Mouse (Mus musculus) frontal cortex, postnatal 25 days (tissue): Measurements from ENCODE around the gene Gpi1.

Source experiments
- DNase-seq, 2 experiments: peaks; one replicate each; pipeline ENCODE4 v3.0.0; 2022; ENCODE audit warnings: low spot score in 2 of 2

The Gpi1 gene

DNA sequence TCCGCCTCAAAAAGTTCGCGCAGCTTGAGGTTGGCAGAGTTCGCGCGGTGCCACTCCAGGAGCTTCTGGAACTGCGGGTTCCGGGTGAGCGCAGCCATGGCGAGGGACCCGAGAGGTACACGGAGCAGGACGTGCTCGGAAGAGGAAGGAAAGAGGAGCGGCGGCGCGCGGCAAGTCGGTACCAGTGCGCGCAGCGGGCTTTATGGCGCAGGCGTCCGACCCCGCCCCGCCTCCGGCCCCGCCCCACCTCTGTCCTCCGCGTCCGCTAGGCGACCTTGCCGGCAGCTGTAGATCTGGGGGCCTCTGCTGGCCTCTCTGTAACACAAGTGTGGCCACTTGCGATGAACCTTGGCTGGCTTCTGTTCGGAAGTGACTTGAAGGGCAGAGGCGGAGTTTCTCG lies at the start of gene Gpi1:
Gene Gpi1, minus strand, starts transcription at position 221 of the 400 bp plus-strand sequence.
- DNase-seq, result peak; percentile 46 to 64

DNA sequence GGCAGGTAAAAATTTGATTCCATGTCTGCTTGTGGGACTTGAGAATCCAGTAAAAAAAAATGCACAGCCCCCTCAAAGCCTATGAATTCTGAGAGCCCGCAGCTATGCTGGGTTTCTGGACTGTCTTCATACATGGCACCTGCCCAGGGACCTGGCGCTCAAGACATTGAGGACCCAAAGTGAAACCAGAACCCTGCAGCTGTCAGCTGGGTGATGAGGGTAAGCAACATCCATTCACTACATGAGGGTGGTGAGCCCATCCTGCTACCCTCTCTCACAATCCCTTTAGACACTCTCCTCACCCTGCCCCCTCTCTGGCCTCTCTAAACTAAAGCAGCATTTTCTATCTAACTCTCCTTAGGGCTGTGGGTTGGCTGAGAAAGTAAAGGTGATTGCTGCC lies 47.5 kb upstream of the Gpi1 start:
- DNase-seq, result no peak

DNA sequence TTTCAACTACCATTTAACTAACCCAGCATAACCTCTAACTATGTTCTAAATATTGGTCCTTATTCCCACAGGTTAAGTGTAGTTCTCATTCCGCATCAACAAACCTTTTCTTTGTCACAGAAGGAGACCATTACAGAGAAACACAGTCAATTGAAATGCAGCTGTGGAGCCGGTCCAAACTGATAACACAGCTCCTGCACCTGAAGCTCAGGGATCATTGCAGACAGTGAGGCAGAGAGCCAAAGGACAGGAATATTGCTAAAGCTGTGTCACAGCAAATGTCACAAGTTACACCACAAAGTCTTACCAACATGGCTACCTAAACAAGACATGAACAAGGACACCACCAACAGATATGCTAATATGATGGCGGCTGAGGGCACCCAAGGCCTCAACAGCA lies 45.9 kb upstream of the Gpi1 start:
- DNase-seq, result no peak

DNA sequence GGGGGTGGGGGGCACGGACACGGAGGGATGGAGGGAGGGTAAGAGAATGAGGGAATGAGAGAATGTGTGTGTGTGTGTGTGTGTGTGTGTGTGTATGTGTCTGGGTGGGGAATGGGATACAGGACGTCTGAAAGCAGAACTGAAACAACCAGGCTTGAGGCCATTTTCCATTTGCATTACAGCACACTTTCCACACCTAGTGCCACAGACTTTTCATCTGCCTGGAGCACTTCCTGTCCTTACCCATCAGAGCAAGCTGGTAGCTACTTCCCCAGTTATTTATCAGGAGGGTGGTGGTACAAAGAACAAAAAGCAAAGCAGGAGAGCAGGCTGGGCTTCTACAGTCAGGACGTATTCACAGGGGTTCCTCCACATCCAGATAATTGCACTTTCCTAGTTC lies 42.3 kb upstream of the Gpi1 start:
- DNase-seq, result no peak

DNA sequence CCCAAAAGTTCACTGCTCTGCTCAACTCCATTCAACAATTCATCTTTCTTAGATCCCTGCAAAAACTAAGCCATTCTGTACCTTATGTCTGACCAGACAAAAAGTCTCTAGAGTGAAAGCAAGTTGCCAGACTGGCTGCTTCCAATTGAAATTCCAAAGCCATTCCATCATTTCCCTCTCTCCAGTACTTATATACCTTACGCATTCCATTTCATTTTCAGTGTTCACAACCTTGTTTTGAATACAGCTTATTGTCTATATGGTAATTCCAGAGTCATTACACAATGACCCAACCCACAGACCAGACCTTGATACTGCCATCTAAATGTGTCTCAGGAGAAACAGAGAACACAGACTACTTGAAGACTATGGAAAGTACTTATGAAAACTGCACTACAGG lies 38.3 kb upstream of the Gpi1 start:
- DNase-seq, result no peak

DNA sequence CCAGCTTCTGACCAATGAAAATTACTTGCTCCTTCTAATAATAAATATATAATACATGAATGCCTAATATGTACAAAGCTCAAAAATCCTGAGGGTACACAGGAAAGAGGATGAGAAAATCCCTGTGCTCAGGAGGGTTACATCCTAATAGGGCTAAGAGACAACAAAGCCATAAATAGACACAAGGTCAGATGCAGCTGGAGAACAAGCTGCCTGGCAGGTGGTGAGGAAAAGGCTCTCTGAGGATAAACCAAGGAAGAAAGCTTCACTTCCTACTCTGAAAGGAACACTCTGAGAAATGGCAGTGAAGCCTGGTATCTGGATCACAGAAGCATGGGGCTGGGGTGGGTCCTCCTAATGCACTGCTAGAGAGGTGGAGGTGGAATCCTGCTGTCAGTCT lies 36.3 kb upstream of the Gpi1 start:
- DNase-seq, result no peak

DNA sequence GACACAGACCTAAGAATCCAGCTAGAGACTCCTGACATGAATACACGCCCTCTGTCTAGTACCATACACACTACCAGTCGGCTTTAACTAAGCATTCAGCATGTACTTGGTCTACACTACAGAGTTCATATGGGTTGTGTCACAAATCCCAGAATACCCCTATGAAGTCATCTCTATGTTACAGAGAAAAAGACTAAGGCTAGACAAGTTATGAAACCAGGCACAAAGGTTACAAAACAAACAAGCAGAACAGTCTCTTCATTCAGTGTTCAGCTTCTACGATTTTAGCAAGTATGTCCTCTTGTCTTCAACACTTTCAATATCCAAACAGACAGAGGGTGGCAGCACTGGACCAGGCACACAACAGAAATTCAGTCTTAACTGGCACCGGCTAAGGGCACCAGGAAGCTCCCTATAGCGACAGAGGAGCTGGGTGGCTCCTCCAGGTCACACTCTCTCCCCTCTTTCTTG lies 35.8 kb upstream of the Gpi1 start:
- peak; percentile 26 to 51 for DNase-seq

GRCm38 (mm10) chr7:34263437-34263836 lies 33.3 kb upstream of the Gpi1 start:
- DNase-seq, result no peak

GRCm38 (mm10) chr7:34258407-34258806 lies 28.3 kb upstream of the Gpi1 start:
- DNase-seq, result no peak

- no peak for DNase-seq
Measured at GRCm38 (mm10) chr7:34257279-34257678, 27.1 kb upstream of the Gpi1 start.

DNA sequence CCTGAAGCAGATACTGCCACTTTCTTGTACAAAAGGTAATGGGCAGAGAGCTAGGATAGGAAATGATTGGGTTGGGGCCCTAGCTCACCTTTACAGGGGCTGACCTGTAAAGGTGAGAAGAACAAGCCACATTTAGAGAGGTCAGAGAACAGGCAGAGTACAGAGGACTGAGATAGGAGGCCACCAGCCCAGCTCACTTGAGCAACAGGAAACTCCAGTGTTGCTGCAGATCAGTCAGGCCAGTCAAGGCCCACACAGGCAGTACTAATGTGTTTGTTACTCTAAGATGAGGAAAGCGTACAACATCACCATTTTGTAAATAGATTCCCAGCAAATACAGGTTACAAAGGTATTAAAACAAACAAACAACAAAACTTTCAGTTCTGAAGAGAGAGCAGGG lies 25.8 kb upstream of the Gpi1 start:
- no peak for DNase-seq

- DNase-seq, result no peak
Measured at GRCm38 (mm10) chr7:34255137-34255536, 25.0 kb upstream of the Gpi1 start.

GRCm38 (mm10) chr7:34252030-34252429 lies 21.9 kb upstream of the Gpi1 start:
- no peak for DNase-seq

GRCm38 (mm10) chr7:34250738-34251137 lies 20.6 kb upstream of the Gpi1 start, which contains the start of gene Gm6096:
Gene Gm6096 (plus strand): TSS chr7:34251038.
- no peak for DNase-seq

DNA sequence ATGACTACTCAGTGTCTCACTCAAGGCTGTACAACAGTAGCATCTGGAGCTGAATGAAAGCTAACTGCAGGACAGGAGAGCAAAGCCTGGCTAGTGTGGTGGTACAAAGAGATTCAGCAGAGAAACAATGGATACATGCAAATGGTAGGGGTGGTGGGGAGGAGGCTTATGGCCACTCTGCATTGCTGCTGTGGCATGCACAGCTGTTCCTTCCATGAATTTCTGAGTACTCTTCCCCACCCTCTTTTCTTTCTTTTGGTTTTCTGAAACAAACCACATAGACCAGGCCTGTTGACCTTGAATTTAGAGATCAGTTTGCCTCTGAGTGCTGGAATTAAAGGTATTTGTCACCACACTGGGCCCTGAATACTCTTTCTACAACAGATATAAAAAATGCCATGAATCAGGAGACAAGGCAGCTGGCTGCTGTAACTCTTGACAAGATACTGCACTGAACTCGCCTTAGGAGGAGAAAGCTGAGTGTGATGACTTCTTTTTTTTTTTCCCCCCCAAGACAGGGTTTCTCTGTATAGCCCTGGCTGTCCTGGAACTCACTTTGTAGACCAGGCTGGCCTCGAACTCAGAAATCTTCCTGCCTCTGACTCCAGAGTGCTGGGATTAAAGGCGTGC lies 16.8 kb upstream of the Gpi1 start:
- no peak for DNase-seq

DNA sequence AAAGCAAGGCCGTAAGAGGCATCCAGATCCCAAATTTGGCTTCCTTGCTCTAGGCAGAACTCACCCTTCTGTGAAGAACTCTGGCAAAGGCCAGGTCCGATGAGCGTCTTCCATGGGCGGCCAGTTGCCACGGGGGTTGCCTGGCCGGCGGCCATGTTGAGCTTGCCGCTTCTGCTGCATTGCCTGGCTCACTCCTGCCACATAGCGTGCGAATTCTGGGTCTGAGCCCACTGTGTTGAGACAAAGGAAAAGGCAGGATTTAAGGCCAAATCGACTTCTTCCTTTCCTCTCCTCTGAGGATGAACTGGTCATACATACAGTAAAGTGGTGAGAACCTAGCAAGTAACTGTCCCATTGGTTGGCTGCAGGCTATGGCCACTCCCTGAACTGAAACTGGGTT lies 12.0 kb upstream of the Gpi1 start:
- no peak for DNase-seq

- no peak for DNase-seq
Measured at GRCm38 (mm10) chr7:34238086-34238485, 8.0 kb upstream of the Gpi1 start.

GRCm38 (mm10) chr7:34235602-34236001 lies 5.5 kb upstream of the Gpi1 start:
- no peak for DNase-seq

GRCm38 (mm10) chr7:34234610-34235561 lies 4.8 kb upstream of the Gpi1 start:
- DNase-seq, result no peak

DNA sequence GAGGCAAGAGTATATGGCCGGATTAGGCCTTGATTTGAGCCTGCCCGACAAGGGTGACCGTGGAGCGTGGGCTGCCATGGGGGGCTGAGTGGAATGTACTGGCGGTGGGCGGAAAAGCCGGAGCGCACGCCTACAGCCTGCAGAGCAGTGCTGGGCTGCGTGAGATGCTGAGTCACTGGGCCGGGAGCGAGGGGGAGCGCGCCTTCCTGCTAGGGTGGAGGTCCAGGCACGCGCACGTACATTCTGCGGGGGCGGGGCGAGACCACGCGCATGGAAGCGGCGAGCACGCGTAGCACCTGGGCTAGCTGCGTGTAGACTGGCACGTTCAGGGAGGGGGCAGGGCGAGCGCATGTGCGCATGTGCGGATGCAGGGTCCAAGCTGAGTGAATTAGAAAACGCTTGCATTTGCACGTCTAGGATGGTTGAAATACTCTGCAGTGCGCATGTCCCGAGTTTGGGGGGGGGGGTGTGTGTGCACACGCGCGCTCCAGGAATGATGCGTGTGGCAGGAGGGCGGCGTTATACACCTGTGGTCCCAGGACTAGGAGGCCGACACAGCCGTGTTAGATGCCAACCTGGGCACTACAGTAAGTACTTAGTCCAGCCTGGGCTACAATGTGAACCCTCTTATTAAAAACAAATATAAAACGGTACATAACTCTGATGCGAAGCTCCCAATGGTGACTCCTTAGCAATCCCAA lies 3.9 kb upstream of the Gpi1 start:
- DNase-seq, result peak; percentile 99 to 100

- no peak for DNase-seq
Measured at GRCm38 (mm10) chr7:34232785-34233725, 2.9 kb upstream of the Gpi1 start.
